Mouse (Mus musculus) WW6 (cell line): ENCODE measurements around the gene Rtl8a.
A peak's percentile ranks its signal among the peaks of the same experiment; 100 is the strongest.
"Not testable (repeated sequence)": the region's sequence is repeated elsewhere in the genome, so short reads cannot be mapped to it uniquely, and the experiment has no call there.

Source experiments
- DNase-seq: peaks from one replicate; pipeline ENCODE4 v3.0.0-alpha.2; 2013; ENCODE audit warnings: low read depth, low spot score

Rtl8a gene

DNA sequence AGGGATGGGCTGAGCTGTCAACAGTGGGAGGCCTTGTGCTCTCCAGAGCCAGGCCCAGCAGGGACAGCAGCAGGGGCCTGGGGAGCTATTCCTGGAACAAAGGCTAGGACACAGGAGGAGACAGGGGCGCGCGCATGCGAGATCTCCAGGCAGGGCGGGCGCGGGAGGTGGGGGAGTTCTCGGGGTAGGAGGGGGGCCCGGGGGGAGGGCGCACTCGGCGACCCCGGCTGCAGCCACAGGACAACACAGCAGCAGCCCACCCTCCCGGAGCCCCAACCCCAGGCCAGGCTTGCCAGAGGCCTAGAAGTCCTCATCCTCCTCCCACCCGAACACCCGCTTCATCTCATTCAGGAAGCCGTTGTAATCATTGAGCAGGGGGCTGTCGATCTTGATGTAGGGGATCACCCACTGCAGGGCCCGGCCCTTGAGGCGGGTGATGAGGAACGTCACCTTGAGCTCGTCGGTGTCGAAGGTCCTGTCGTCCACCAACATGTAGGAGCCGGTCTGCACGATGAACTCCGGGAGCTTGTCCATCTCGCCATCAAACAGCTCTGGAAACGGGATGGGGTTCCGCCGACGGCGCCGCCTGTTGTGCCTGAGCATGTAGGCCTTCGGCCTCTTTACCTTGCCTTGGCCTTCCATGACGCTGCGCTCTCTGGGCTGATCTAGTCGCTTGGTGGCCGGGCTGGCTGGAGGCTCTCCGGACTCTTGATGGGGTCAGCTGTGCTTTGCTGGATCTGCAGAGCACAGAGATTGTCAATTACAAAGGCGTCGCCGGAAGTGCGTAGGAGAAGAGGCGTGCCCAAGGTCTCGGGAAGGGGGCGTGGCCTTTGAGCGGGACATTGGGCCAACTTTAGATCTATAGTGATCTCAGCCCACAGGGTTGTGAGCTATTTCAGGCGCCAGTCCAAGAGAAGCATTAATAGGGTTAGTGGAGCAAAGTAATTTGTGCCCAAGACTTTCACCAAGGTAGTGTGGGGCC is at the start of gene Rtl8a:
TSS of gene Rtl8a (minus strand) at position 703 of the 982 bp plus-strand sequence.
- DNase-seq, result peak; percentile 3

DNA sequence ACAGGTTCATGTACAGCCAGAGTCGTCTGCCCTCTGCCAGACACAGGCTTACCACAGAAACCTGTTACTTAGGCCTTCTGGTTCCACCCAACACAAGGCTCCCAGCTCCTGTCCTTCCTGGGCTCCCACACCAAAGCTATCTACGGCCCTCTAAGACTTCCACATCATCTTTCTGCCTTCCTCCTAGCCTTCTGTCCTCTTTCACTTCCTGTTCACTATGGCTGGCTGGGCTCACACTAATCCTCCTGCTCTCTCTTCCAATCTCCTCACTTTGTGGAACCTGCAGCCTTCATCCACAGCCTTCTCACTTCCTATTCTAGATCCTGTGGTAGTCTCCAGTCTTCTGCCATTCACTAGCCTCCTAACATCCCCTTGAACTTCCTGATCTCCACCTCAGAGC is 49.7 kb upstream of the Rtl8a start:
- no peak for DNase-seq

DNA sequence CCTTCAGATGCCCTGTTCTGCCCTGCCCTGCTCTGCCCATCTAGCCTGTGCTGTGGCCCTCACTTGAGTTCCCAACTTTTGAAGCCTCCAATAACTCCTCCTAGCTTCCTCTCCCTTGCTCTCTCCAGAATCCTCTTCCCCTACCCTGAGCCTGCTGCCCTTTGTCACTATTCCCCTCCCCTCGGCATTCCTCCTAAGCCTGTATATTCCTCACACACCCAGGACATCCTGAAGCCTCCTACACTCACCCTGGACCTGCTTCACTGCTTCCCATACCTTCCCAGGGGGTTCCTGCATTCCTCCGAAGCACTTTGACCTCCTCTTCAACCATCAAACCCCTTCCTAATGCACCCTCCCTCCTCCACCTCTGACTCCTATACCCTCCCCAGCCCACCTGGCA is 48.6 kb upstream of the Rtl8a start:
- DNase-seq, result no peak

DNA sequence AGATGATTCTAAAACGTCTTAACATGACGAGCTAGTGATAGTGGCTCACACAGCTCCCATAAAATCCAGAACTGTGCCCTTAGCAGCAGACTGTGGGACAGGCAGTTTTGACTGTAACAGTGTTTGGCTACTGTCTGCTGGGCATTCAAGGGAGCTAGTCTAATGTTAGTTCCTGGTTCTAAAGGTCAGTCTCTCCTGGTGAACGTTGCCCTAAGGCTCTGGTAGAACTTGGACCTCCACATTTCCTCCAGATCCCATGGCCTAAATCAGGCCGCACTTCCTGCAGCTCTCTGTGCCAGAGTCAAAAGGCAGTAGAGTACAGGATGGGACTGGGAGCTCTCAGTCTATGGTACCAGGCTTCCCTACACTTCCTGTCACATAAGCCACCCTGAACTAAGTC is 41.2 kb upstream of the Rtl8a start:
- DNase-seq, result not testable (repeated sequence)

DNA sequence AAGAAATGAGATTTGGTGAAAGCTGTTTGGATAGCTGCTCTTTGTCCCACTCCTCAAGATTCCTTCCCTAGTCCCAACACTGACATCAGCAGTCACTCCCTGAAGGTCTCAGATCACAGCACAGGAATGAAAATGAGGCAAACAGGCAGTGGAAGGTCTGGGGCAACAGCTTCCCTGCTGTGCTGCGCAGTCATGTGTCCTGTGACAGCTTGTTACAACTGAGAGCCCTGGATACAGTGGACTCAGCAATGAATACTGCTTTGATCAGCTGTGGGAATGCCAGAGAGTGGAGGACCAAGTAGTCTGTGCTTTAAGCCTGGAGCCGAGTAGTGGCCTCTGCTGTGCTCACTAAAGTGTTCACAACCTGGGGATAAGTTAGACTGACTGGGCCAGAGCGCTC is 39.2 kb upstream of the Rtl8a start:
- not testable (repeated sequence) for DNase-seq

DNA sequence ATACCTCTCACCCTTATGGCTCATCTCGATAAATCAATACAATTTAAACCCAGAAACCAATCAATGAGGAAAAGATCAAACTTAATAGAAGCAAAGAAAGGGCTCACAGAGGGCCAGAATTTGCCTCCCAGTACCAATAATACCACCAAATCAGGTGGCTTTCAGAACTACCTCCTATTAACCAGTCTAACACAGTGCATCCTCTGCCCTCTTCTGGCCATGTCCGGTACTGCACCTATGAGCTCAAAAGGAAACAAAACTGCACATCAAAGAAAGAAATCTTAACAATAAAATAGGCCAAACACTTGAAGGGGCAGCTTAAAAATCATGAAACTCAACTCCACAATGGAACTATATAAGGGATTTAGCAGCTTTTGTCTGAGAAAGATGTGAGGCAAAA is 33.5 kb upstream of the Rtl8a start:
- not testable (repeated sequence) for DNase-seq

DNA sequence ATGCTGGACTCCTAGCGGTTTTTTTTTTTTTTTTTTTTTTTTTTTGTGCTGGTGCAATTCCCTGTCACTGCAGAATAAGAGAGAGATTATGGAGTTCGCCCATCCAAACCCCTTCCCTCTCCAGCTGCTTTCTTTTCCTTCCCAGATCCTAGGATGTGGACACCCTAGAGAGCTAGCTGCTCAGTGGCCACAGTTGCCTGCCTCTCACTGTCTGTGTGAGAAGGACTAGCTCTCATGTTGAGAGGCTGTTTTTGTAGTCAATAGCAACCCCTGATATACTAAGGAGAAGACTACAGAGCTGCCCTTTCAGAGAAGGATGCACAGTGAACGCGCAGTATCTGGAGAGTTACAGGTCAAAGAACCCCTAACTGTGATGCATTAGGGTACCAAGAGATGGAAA is 27.2 kb upstream of the Rtl8a start:
- DNase-seq, result not testable (repeated sequence)

DNA sequence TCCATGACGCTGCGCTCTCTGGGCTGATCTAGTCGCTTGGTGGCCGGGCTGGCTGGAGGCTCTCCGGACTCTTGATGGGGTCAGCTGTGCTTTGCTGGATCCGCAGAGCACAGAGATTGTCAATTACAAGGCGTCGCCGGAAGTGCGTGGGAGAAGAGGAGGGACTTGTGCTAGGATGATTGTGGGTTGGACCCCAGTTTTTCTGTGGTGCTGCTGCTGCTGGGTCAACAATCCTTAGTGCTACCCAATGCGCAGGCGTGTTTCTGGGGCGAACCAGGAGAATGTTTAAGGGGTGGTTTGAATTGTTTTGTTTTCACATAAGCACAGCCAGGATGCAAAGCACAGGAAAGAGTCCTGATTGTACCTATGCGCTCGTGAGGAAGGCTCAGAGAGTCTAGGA is 26.8 kb upstream of the Rtl8a start, which contains the start of gene Rtl8b:
TSS of gene Rtl8b (minus strand) at position 115 of the 400 bp plus-strand sequence.
- peak; percentile 24 for DNase-seq

DNA sequence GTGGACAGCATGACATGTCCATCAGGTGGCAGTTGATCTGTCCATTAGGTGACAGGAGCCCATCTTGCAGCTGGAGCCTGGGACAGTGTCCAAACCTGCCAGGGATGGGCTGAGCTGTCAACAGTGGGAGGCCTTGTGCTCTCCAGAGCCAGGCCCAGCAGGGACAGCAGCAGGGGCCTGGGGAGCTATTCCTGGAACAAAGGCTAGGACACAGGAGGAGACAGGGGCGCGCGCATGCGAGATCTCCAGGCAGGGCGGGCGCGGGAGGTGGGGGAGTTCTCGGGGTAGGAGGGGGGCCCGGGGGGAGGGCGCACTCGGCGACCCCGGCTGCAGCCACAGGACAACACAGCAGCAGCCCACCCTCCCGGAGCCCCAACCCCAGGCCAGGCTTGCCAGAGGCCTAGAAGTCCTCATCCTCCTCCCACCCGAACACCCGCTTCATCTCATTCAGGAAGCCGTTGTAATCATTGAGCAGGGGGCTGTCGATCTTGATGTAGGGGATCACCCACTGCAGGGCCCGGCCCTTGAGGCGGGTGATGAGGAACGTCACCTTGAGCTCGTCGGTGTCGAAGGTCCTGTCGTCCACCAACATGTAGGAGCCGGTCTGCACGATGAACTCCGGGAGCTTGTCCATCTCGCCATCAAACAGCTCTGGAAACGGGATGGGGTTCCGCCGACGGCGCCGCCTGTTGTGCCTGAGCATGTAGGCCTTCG is 26.2 kb upstream of the Rtl8a start:
- DNase-seq, result not testable (repeated sequence)

DNA sequence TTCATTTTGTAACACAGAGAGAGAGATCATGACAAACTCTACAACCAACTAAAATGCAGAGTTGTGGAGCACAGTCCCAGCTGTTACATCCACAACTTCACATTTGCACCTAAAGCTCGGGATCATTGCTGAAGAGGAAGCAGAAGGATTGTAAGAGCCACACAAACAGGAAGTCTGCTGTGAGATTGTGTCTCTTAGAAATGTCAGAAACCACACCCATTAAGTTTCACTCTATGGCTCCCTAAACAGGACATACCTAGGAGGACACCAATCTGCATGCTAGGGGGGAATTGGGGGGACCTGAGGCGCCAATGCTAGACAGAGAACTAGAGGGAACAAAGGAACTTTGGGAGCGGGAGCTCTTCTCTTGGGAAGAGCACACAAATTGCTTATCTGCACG is 9.4 kb upstream of the Rtl8a start:
- not testable (repeated sequence) for DNase-seq

DNA sequence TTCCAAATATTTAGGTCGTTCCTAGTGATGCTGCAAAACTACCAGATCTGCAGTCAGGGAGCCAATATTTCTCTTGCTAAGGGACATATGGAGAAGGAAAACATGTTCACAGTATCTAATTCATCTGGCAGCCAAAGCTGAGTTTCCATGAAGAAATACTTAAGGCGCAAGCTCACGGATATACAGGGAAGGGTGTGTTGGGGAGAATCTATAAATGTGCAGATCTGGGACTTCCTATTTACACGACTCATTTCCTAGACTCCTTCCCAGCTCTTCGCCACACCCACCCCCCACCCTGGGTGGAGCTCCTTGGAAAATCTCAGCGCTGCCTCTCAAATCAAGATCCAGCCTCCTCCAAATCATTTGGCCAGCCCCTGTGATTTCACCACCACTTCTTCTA is 2.4 kb upstream of the Rtl8a start:
- no peak for DNase-seq

DNA sequence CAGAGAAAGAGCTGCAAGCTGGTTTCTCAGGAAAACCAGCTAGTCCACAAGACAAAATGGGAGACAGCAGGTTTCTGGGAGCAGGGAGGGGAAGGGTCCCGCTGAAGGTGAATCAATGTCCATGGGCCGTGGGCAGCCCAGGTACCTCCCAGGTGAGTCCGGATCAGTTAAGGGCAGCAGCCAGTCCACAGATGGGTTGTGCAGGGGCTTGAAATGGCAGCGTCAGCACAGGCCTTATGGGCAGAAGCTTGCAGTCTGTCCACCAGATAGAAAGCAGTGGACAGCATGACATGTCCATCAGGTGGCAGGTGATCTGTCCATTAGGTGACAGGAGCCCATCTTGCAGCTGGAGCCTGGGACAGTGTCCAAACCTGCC is 890 bp downstream of the Rtl8a start:
- not testable (repeated sequence) for DNase-seq

DNA sequence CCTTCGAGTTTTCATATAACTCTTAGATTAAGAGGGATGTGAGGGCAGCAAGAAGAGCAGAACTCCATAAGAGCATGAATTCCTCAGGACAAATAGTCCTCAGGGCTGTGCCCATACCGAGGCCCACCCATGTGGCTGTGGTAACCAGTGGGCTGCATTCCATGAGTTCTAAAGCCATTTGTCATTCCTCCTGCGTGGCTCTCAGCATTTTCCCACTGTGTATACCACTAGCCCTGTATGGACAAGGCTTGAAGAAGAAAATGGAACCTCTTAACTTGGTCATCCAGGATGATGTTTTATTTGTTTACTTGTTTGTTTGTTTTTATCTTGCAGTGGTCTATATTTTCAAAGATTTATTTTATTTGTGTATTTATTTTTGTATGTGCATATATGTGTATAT is 5.4 kb downstream of the Rtl8a start:
- DNase-seq, result not testable (repeated sequence)

DNA sequence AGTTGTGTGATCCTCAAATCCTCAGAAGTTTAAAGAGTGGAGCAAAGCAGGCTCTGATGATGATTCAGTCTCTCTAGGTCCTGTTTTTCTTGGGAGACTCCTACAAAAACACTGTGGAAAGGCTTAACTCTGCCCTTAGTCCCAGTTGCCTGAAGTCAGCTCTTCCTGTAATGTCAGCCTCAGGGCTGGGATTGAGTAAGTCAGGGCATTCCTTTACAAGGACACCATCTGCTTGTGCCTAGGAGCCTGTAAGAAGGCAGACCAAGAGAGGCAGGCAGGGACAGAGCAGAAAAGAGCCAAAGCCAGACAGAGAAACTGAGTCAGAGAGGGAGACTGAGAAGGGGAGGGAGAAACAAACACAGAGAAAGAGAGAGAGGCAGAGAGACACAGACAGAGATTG is 32.1 kb downstream of the Rtl8a start:
- DNase-seq, result not testable (repeated sequence)

DNA sequence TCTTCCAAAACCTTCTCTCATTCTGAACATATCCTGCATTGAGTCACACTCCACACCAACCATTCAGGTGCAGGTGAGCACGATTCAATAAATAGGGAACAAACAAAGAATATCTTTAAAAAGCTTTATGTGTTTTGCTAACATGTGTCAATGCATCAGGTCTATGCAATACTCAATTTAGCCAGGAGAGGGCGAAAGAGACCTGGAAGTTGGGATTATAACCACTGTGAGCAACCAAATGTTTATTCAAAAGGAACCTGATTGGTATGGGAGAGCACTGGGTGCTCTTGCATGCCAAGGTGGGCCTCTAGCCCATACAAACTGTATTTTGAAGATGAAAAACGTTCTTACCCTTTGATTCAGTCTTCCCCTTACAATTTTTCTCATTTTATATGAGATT is 32.9 kb downstream of the Rtl8a start:
- no peak for DNase-seq

DNA sequence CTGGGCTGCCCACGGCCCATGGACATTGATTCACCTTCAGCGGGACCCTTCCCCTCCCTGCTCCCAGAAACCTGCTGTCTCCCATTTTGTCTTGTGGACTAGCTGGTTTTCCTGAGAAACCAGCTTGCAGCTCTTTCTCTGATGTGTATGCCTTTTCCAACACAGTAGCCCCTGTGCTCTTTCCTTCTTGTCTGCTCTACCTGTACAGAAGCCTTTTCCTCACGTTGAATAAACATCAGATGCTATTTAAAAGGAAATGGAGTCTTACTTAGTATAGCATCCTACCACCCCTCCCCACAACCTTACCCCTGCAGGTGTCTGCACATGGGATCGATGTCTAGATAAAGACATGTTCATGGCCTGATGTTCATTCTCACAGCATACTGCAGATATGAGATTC is 34.6 kb downstream of the Rtl8a start, which contains the start of gene Gm14597:
TSS of gene Gm14597 (minus strand) at position 101 of the 400 bp plus-strand sequence.
- DNase-seq, result not testable (repeated sequence)

DNA sequence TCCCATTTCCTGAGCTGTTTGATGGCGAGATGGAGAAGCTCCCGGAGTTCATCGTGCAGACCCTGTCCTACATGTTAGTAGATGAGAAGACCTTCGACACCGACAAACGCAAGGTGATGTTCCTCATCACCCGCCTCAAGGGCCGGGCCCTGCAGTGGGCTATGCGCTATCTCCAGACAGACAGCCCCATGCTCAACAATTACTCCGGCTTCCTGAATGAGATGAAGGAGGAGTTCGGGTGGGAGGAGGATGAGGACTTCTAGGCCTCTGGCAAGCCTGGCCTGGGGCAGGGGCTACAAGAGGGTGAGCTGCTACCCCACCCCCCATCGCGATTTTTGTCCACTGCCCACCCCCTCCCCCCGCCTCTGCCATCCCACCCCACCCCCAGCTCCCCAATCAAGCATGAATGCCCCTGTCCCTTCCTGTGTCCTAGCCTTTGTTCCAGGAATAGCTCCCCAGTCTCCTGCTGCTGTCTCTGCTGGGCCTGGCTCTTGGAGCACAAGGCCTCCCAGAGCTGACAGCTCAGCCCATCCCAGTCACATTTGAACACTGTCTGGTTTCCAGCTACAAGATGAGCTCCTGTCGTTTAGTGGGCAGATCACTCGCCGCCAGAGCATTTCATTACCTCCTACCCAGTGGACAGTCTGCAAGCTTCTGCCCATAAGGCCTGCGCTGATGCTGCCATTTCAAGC is 35.2 kb downstream of the Rtl8a start:
- no peak for DNase-seq

DNA sequence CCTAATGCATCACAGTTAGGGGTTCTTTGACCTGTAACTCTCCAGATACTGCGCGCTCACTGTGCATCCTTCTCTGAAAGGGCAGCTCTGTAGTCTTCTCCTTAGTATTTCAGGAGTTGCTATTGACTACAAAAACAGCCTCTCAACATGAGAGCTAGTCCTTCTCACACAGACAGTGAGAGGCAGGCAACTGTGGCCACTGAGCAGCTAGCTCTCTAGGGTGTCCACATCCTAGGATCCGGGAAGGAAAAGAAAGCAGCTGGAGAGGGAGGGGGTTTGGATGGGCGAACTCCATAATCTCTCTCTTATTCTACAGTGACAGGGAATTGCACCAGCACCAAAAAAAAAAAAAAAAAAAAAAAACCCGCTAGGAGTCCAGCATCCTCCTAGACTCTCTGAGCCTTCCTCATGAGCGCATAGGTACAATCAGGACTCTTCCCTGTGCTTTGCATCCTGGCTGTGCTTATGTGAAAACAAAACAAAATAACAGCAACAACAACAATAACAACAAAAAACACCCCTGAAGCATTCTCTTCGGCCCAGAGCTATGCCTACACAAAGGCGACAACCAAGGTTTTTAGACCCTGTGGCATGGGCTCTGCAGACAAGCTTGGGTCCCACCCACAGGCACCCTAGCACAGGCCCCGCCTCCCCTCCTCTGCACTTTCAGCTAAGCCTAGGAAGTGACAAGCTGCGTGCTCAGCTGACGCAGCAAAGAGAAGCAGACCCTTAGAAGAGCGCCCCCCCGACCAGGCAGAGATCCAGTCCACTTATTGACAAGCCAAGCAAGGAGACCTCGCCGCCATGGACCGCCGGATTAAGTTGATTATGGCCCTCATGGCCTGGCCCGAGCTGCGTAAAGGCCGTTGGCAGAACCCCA is 36.0 kb downstream of the Rtl8a start, which contains the start of gene Rtl8c:
TSS of gene Rtl8c (plus strand) at position 791 of the 880 bp plus-strand sequence.
- DNase-seq, result no peak

DNA sequence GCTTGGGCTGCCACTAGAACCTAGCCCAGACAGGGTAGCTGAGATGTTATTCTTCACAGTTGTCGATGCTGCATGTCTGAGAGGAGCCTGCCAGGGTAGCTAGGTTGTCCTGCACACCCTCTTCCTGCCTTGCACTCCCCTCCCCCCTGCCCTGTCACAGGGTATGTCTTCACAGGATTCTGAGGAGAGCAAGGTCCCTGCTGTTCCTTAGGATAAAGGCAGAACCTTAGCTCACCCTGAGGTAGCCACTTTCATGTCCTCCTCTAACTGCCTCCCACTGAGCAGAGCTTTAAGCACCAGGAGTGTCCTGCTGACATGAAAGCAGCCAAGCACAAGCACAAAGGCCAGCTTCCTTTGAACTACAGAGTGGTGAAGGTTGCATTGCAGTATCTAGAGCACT is 37.3 kb downstream of the Rtl8a start:
- not testable (repeated sequence) for DNase-seq

DNA sequence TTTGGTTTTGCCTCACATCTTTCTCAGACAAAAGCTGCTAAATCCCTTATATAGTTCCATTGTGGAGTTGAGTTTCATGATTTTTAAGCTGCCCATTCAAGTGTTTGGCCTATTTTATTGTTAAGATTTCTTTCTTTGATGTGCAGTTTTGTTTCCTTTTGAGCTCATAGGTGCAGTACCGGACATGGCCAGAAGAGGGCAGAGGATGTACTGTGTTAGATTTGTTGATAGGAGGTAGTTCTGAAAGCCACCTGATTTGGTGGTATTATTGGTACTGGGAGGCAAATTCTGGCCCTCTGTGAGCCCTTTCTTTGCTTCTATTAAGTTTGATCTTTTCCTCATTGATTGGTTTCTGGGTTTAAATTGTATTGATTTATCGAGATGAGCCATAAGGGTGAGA is 43.5 kb downstream of the Rtl8a start:
- DNase-seq, result not testable (repeated sequence)
